Comparison of ENCODE assay signal across 8 mouse cellular contexts in genomic region chr11:49793131-49793530, GRCm38 (mm10). TPM values are rescaled to one million over a fixed set of nuclear protein-coding genes. Genes with fewer than 3 reads are reported as not detected.
DNase-seq lines count a peak whose midpoint lies in the region; ATAC-seq and TF ChIP-seq lines count a peak whose summit lies in the region.

No protein-coding gene starts in this region.

- WGBS in forebrain, embryonic 11.5 days, result 7% methylated on average over 14 of the region's 14 CpGs
- WGBS in forebrain, postnatal 0 days, result 12% methylated on average over 14 of the region's 14 CpGs
- 15% methylated on average over 14 of the region's 14 CpGs for WGBS in cerebellum, adult 2 months

- H3K9ac ChIP-seq in forebrain, embryonic 11.5 days (ENCODE audit: low read length), result no peak overlapping the region
- no peak overlapping the region for H3K9ac ChIP-seq in forebrain, postnatal 0 days

- no peaks in the 10 kb centered on the region for H3K9me3 ChIP-seq in forebrain, embryonic 11.5 days (ENCODE audit: control insufficient read depth, low read length)
- H3K9me3 ChIP-seq in forebrain, postnatal 0 days (ENCODE audit: low read length), result no peaks in the 10 kb centered on the region

- no peak overlapping the region for H3K27ac ChIP-seq in forebrain, embryonic 11.5 days (ENCODE audit: low read depth, low read length)
- no peak overlapping the region for H3K27ac ChIP-seq in forebrain, postnatal 0 days (ENCODE audit: low read depth, low read length)
- no peak overlapping the region for H3K27ac ChIP-seq in cerebellum, adult 2 months (ENCODE audit: insufficient read depth, low read length)

- DNase-seq in forebrain, embryonic 11.5 days (ENCODE audit: low spot score), result peak; percentile 61
- no peak for DNase-seq in forebrain, postnatal 0 days
- peak; percentile 5 to 45 for DNase-seq in urinary bladder, adult 18-20 months (ENCODE audit: low spot score in 2 of 2)
- no peak for DNase-seq in urinary bladder, adult 2 months (ENCODE audit: low spot score)
- DNase-seq in heart, postnatal 4 days, result peak; percentile 26
- DNase-seq in skeletal muscle tissue, adult 2 months (ENCODE audit: low read depth, low spot score), result peak; percentile 46
- DNase-seq in kidney, adult 9 months, result no peak
- no peak for DNase-seq in cerebellum, adult 2 months

- H3K4me1 ChIP-seq in forebrain, embryonic 11.5 days (replicated peaks; ENCODE audit: control insufficient read depth, insufficient read depth, low read length), result peaks cover 5% of the 10 kb centered on the region; the same call in 1 of the 2 replicates
- H3K4me1 ChIP-seq in forebrain, postnatal 0 days (ENCODE audit: insufficient read depth), result 0 out of 2 replicates have a peak, but pooled peaks cover 8% of the 10 kb centered on the region
- H3K4me1 ChIP-seq in cerebellum, adult 2 months (ENCODE audit: control insufficient read depth, insufficient read depth, low read length), result no peaks in the 10 kb centered on the region

- H3K4me3 ChIP-seq in forebrain, embryonic 11.5 days (ENCODE audit: low read depth, low read length), result no peak overlapping the region
- H3K4me3 ChIP-seq in forebrain, postnatal 0 days (ENCODE audit: low read depth, low read length), result no peak overlapping the region
- H3K4me3 ChIP-seq in cerebellum, adult 2 months (replicated peaks; ENCODE audit: insufficient read depth, low read depth, low read length), result no peak overlapping the region

- ATAC-seq in forebrain, embryonic 11.5 days (replicated peaks; ENCODE audit: low FRiP score), result no peak
- no peak for ATAC-seq in forebrain, postnatal 0 days

- peak overlapping the region; percentile 15; the same call in 1 of the 2 replicates for H3K4me2 ChIP-seq in forebrain, embryonic 11.5 days (ENCODE audit: low read depth, low read length, severe bottlenecking)
- H3K4me2 ChIP-seq in forebrain, postnatal 0 days (ENCODE audit: low read depth), result no peak overlapping the region

- H3K27me3 ChIP-seq in forebrain, embryonic 11.5 days (ENCODE audit: control insufficient read depth, insufficient read depth, low read length), result no peaks in the 10 kb centered on the region; the same call in 1 of the 2 replicates
- no peaks in the 10 kb centered on the region for H3K27me3 ChIP-seq in forebrain, postnatal 0 days (ENCODE audit: insufficient read depth, low read length)
- H3K27me3 ChIP-seq in cerebellum, adult 2 months (ENCODE audit: control insufficient read depth, insufficient read depth, low read length), result no peaks in the 10 kb centered on the region

- TF ChIP-seq POLR2A in cerebellum, adult 2 months (IDR thresholded peaks at IDR 0.05; ENCODE audit: borderline replicate concordance, insufficient read depth, low read length), result no peak

- no peaks in the 10 kb centered on the region for H3K36me3 ChIP-seq in forebrain, embryonic 11.5 days (ENCODE audit: control insufficient read depth, insufficient read depth, low read length)
- no peaks in the 10 kb centered on the region for H3K36me3 ChIP-seq in forebrain, postnatal 0 days (ENCODE audit: insufficient read depth)

- no peak for TF ChIP-seq CTCF in forebrain, postnatal 0 days (IDR thresholded peaks at IDR 0.05; ENCODE audit: low read depth)
- no peak for TF ChIP-seq CTCF in cerebellum, adult 2 months (IDR thresholded peaks at IDR 0.05; ENCODE audit: borderline replicate concordance, insufficient read depth, low read depth, low read length)

RNA-seq across cellular contexts. Expression of gene Gfpt2, which starts 0.8 kb away (rescaled TPM):
- polyA plus RNA-seq in forebrain, embryonic 11.5 days (2014; fragmentation: Nextera tagmentation; extraction: Ambion mirVana), result 11.2 and 14.1 TPM in 2 replicates
- 5.0 and 5.5 TPM in 2 replicates for total RNA-seq in forebrain, postnatal 0 days (2014; rRNA removed)
- polyA plus RNA-seq in forebrain, postnatal 0 days (2015; fragmentation: Nextera tagmentation; extraction: Ambion mirVana), result 6.5 and 7.4 TPM in 2 replicates
- polyA plus RNA-seq in urinary bladder, adult 2 months (2012; rRNA removed), result 11.3 and 13.6 TPM in 2 replicates
- 1 to 10 TPM; 9.1 to 9.3 TPM for total RNA-seq in heart, postnatal 4 days (2021)
- 2.8 and 3.1 TPM in 2 replicates for polyA plus RNA-seq in cerebellum, adult 2 months (2012; rRNA removed)

RNA-seq across cellular contexts. Expression of gene Mapk9, which starts 53.4 kb away (rescaled TPM):
- polyA plus RNA-seq in forebrain, embryonic 11.5 days (2014; fragmentation: Nextera tagmentation; extraction: Ambion mirVana), result 41.4 and 42.9 TPM in 2 replicates
- 92.3 and 123 TPM in 2 replicates for total RNA-seq in forebrain, postnatal 0 days (2014; rRNA removed)
- 41.5 and 55.6 TPM in 2 replicates for polyA plus RNA-seq in forebrain, postnatal 0 days (2015; fragmentation: Nextera tagmentation; extraction: Ambion mirVana)
- polyA plus RNA-seq in urinary bladder, adult 2 months (2012; rRNA removed), result 36.5 and 37.6 TPM in 2 replicates
- total RNA-seq in heart, postnatal 4 days (2021), result 10 to 100 TPM; 51.4 to 53.6 TPM
- polyA plus RNA-seq in cerebellum, adult 2 months (2012; rRNA removed), result 146 and 147 TPM in 2 replicates

Comparison
In these comparisons a context has a peak if more than half of its experiments do, and no peak if none do; other contexts are left out.
1. DNase-seq: peak in forebrain, embryonic 11.5 days (single experiment), urinary bladder, adult 18-20 months (2 of 2), heart, postnatal 4 days (single experiment) and skeletal muscle tissue, adult 2 months (single experiment); none in forebrain, postnatal 0 days (single experiment), urinary bladder, adult 2 months (single experiment), kidney, adult 9 months (single experiment) and cerebellum, adult 2 months (0 of 2).